Mouse (Mus musculus): ENCODE results near the gene Gm20823. TPM values are rescaled to one million over a fixed set of nuclear protein-coding genes. Genes with fewer than 3 reads are reported as not detected.
"Not testable (repeated sequence)": the region's sequence is repeated elsewhere in the genome, so short reads cannot be mapped to it uniquely, and the experiment has no call there.

The Gm20823 gene
- not detected in 2 replicates for total RNA-seq (2015)
- not detected in 2 replicates for total RNA-seq (2017)

- not testable (repeated sequence) for ATAC-seq (replicated peaks; ENCODE audit: poor library complexity)
These were observed at the start of gene Gm20823 for GRCm38 (mm10) chrY:62464745-62465144. TSS of gene Gm20823 (minus strand) at chrY:62464845.

All from megakaryocyte progenitor cell, adult 5-6 weeks (primary cell).